Mouse (Mus musculus) right cerebral cortex, postnatal 10 days (tissue): ENCODE data around the gene Chst3.
"Not testable (repeated sequence)": the region's sequence is repeated elsewhere in the genome, so short reads cannot be mapped to it uniquely, and the experiment has no call there.

Source experiments
- DNase-seq, 2 experiments: peaks; one replicate each; pipeline ENCODE4 v3.0.0; 2021; ENCODE audit warnings: low spot score in 2 of 2

Chst3 gene

GRCm38 (mm10) chr10:60230321-60231088 is 11.4 kb upstream of the Chst3 start:
- no peak for DNase-seq

- no peak for DNase-seq
These were observed 10.1 kb upstream of the Chst3 start for GRCm38 (mm10) chr10:60229113-60229512.

- no peak for DNase-seq
These were observed 8.6 kb upstream of the Chst3 start for GRCm38 (mm10) chr10:60227666-60228065.

GRCm38 (mm10) chr10:60224601-60225000 is 5.5 kb upstream of the Chst3 start:
- no peak for DNase-seq

GRCm38 (mm10) chr10:60221571-60222259 is 2.7 kb upstream of the Chst3 start:
- DNase-seq, result not testable (repeated sequence)

- no peak for DNase-seq
These were observed 1.5 kb upstream of the Chst3 start for GRCm38 (mm10) chr10:60220607-60221006.

- DNase-seq, result no peak
These were observed 1.0 kb upstream of the Chst3 start for GRCm38 (mm10) chr10:60220042-60220523.

- DNase-seq, result no peak
These were observed 948 bp downstream of the Chst3 start for GRCm38 (mm10) chr10:60218033-60218590.

GRCm38 (mm10) chr10:60216331-60217095 is 2.5 kb downstream of the Chst3 start:
- DNase-seq, result no peak

GRCm38 (mm10) chr10:60215077-60215960 is 3.7 kb downstream of the Chst3 start:
- peak; percentile 67 to 76 for DNase-seq

- DNase-seq, result peak; percentile 49 to 53
These were observed 6.3 kb downstream of the Chst3 start for GRCm38 (mm10) chr10:60212589-60213379.

GRCm38 (mm10) chr10:60211501-60212005 is 7.5 kb downstream of the Chst3 start:
- DNase-seq, result no peak

- no peak for DNase-seq
These were observed 8.6 kb downstream of the Chst3 start for GRCm38 (mm10) chr10:60210468-60210867.

GRCm38 (mm10) chr10:60209237-60209636 is 9.8 kb downstream of the Chst3 start:
- peak; percentile 83 to 84 for DNase-seq

GRCm38 (mm10) chr10:60207166-60207705 is 11.8 kb downstream of the Chst3 start:
- no peak for DNase-seq

- DNase-seq, result no peak
These were observed 13.3 kb downstream of the Chst3 start for GRCm38 (mm10) chr10:60205601-60206241.

GRCm38 (mm10) chr10:60202785-60203184 is 16.3 kb downstream of the Chst3 start:
- peak; percentile 75 to 79 for DNase-seq

- DNase-seq, result no peak
These were observed 18.1 kb downstream of the Chst3 start for GRCm38 (mm10) chr10:60200996-60201395.

- DNase-seq, result no peak
These were observed 19.7 kb downstream of the Chst3 start for GRCm38 (mm10) chr10:60199378-60199777.
